ENCODE assay signal across 10 mouse cellular contexts in genomic region chr4:126105131-126105783, GRCm38 (mm10). TPM values are rescaled to one million over a fixed set of nuclear protein-coding genes. Genes with fewer than 3 reads are reported as not detected.
DNase-seq lines count a peak whose midpoint lies in the region; ATAC-seq and TF ChIP-seq lines count a peak whose summit lies in the region.
"Had no signal": no experiment of that assay in that cellular context is flagged by ENCODE, and none has a peak within 500 bp of the region (broad histone marks: within the 10 kb centered on the region; RNA-seq: fewer than 3 reads in every experiment).

No protein-coding gene starts in this region.

- no peak for TF ChIP-seq EP300 in stomach, postnatal 0 days (optimal IDR thresholded peaks at IDR 0.05)

- H3K27me3 ChIP-seq in cerebellum, adult 2 months (ENCODE audit: control insufficient read depth, insufficient read depth, low read length): no peaks in the 10 kb centered on the region
- no peaks in the 10 kb centered on the region for H3K27me3 ChIP-seq in megakaryocyte, embryonic 14.5 days (replicated peaks)
- H3K27me3 ChIP-seq in liver, embryonic 12.5 days (replicated peaks): no peaks in the 10 kb centered on the region
- no peaks in the 10 kb centered on the region for H3K27me3 ChIP-seq in stomach, postnatal 0 days (ENCODE audit: control insufficient read depth, insufficient read depth, low read length)

- peaks cover 38% of the 10 kb centered on the region for H3K4me1 ChIP-seq in cerebellum, adult 2 months (ENCODE audit: control insufficient read depth, insufficient read depth, low read length)
- peaks cover 94% of the 10 kb centered on the region for H3K4me1 ChIP-seq in megakaryocyte, embryonic 14.5 days
- peaks cover 88% of the 10 kb centered on the region for H3K4me1 ChIP-seq in liver, embryonic 12.5 days
- peaks cover 16% of the 10 kb centered on the region for H3K4me1 ChIP-seq in stomach, postnatal 0 days (replicated peaks; ENCODE audit: control insufficient read depth, insufficient read depth)

- peak overlapping the region; percentile 84 for H3K4me3 ChIP-seq in cerebellum, adult 2 months (replicated peaks; ENCODE audit: insufficient read depth, low read depth, low read length)
- peak overlapping the region; percentile 96 for H3K4me3 ChIP-seq in megakaryocyte, embryonic 14.5 days (replicated peaks)
- peak overlapping the region; percentile 96 for H3K4me3 ChIP-seq in liver, embryonic 12.5 days
- peak overlapping the region; percentile 97 for H3K4me3 ChIP-seq in stomach, postnatal 0 days (ENCODE audit: low read depth, low read length)

- H3K36me3 ChIP-seq in megakaryocyte, embryonic 14.5 days (replicated peaks; ENCODE audit: low read length): peaks cover 50% of the 10 kb centered on the region
- H3K36me3 ChIP-seq in liver, embryonic 12.5 days: no peaks in the 10 kb centered on the region
- no peaks in the 10 kb centered on the region for H3K36me3 ChIP-seq in stomach, postnatal 0 days (ENCODE audit: control insufficient read depth, insufficient read depth, low read length)

- TF ChIP-seq POLR2A in cerebellum, adult 2 months (IDR thresholded peaks at IDR 0.05; ENCODE audit: borderline replicate concordance, insufficient read depth, low read length): no peak

- H3K27ac ChIP-seq in cerebellum, adult 2 months (ENCODE audit: insufficient read depth, low read length): peak overlapping the region; percentile 32; the same call in 1 of the 2 replicates
- H3K27ac ChIP-seq in liver, embryonic 12.5 days: no peak overlapping the region; the same call in 1 of the 2 replicates
- no peak overlapping the region for H3K27ac ChIP-seq in stomach, postnatal 0 days (replicated peaks)

- no peak for ATAC-seq in megakaryocyte, adult 5-6 weeks (ENCODE audit: poor library complexity, severe bottlenecking)
- no peak for ATAC-seq in liver, embryonic 12.5 days
- ATAC-seq in stomach, postnatal 0 days (ENCODE audit: low FRiP score, low TSS enrichment): no peak
- ATAC-seq: inflammation-experienced regulatory T-cells, adult 6 months had no signal

- DNase-seq in cerebellum, adult 2 months: peak; percentile 33 to 43
- DNase-seq in cerebellum, adult 9-11 months: no peak
- no peak for DNase-seq in stomach, postnatal 0 days (ENCODE audit: low spot score)
- no peak for DNase-seq in cerebellum, postnatal 25 days
- DNase-seq in layer of hippocampus, adult 8-10 months (ENCODE audit: low spot score in 2 of 2): no peak
- DNase-seq: retina, postnatal 1 day had no signal

- H3K9ac ChIP-seq in liver, embryonic 12.5 days: peak overlapping the region; percentile 93; the same call in 1 of the 2 replicates
- peak overlapping the region; percentile 95; the same call in 1 of the 2 replicates for H3K9ac ChIP-seq in stomach, postnatal 0 days (ENCODE audit: low read length)

- peak overlapping the region; percentile 98 for H3K4me2 ChIP-seq in liver, embryonic 12.5 days
- H3K4me2 ChIP-seq in stomach, postnatal 0 days (replicated peaks; ENCODE audit: low read depth): peak overlapping the region; percentile 90

- TF ChIP-seq CTCF in cerebellum, adult 2 months (IDR thresholded peaks at IDR 0.05; ENCODE audit: borderline replicate concordance, insufficient read depth, low read depth, low read length): no peak
- TF ChIP-seq CTCF in stomach, postnatal 0 days (IDR thresholded peaks at IDR 0.05; ENCODE audit: low read depth): no peak

- WGBS in cerebellum, adult 2 months: 28% methylated on average over 7 of the region's 7 CpGs
- 69% methylated on average over 7 of the region's 7 CpGs for WGBS in liver, embryonic 12.5 days (ENCODE audit: insufficient replicate concordance)
- WGBS in stomach, postnatal 0 days: 67% methylated on average over 7 of the region's 7 CpGs

- H3K9me3 ChIP-seq in megakaryocyte, embryonic 14.5 days: no peaks in the 10 kb centered on the region
- no peaks in the 10 kb centered on the region for H3K9me3 ChIP-seq in liver, embryonic 12.5 days (replicated peaks)
- no peaks in the 10 kb centered on the region for H3K9me3 ChIP-seq in stomach, postnatal 0 days (ENCODE audit: control insufficient read depth, low read length)

RNA-seq across cellular contexts. Expression of gene Stk40, which starts 1.5 kb away (rescaled TPM):
- 23.3 and 24.9 TPM in 2 replicates for polyA plus RNA-seq in cerebellum, adult 2 months (2012; rRNA removed)
- polyA plus RNA-seq in megakaryocyte, embryonic 14.5 days (2012; ENCODE audit: insufficient read depth, low replicate concordance): 99.5 and 105 TPM in 2 replicates
- total RNA-seq in megakaryocyte, adult 5-6 weeks (2015): 20.8 and 21.4 TPM in 2 replicates
- total RNA-seq in megakaryocyte, adult 5-6 weeks (2017): 22.5 and 32.8 TPM in 2 replicates
- polyA plus RNA-seq in liver, embryonic 12.5 days (2016; fragmentation: Nextera tagmentation; extraction: Ambion mirVana): 22.4 and 23.0 TPM in 2 replicates
- polyA plus RNA-seq in stomach, postnatal 0 days (2015; fragmentation: Nextera tagmentation; extraction: Ambion mirVana): 17.3 and 20.2 TPM in 2 replicates
- total RNA-seq in layer of hippocampus, adult 8-10 months (2022): 10 to 100 TPM; 25.4 to 36.5 (median 31.1) TPM

RNA-seq across cellular contexts. Expression of gene Lsm10, which starts 8.8 kb away (rescaled TPM):
- polyA plus RNA-seq in cerebellum, adult 2 months (2012; rRNA removed): 21.4 and 28.8 TPM in 2 replicates
- polyA plus RNA-seq in megakaryocyte, embryonic 14.5 days (2012; ENCODE audit: insufficient read depth, low replicate concordance): 9.2 and 19.0 TPM in 2 replicates
- total RNA-seq in megakaryocyte, adult 5-6 weeks (2015): 47.3 and 54.9 TPM in 2 replicates
- 19.3 and 21.7 TPM in 2 replicates for total RNA-seq in megakaryocyte, adult 5-6 weeks (2017)
- polyA plus RNA-seq in liver, embryonic 12.5 days (2016; fragmentation: Nextera tagmentation; extraction: Ambion mirVana): 34.5 and 36.7 TPM in 2 replicates
- 41.8 and 46.5 TPM in 2 replicates for polyA plus RNA-seq in stomach, postnatal 0 days (2015; fragmentation: Nextera tagmentation; extraction: Ambion mirVana)
- total RNA-seq in layer of hippocampus, adult 8-10 months (2022): 10 to 100 TPM; 14.3 to 17.5 (median 16.1) TPM

RNA-seq across cellular contexts. Expression of gene Eva1b, which starts 42.3 kb away (rescaled TPM):
- polyA plus RNA-seq in cerebellum, adult 2 months (2012; rRNA removed): 9.0 and 9.2 TPM in 2 replicates
- polyA plus RNA-seq in megakaryocyte, embryonic 14.5 days (2012; ENCODE audit: insufficient read depth, low replicate concordance): 18.4 and 56.4 TPM in 2 replicates
- total RNA-seq in megakaryocyte, adult 5-6 weeks (2015): 0.82 and 1.1 TPM in 2 replicates
- total RNA-seq in megakaryocyte, adult 5-6 weeks (2017): 0.24 and 1.3 TPM in 2 replicates
- polyA plus RNA-seq in liver, embryonic 12.5 days (2016; fragmentation: Nextera tagmentation; extraction: Ambion mirVana): 19.3 and 19.5 TPM in 2 replicates
- 39.7 and 39.9 TPM in 2 replicates for polyA plus RNA-seq in stomach, postnatal 0 days (2015; fragmentation: Nextera tagmentation; extraction: Ambion mirVana)
- 1 to 10 TPM; 2.5 to 4.8 (median 3.3) TPM for total RNA-seq in layer of hippocampus, adult 8-10 months (2022)

RNA-seq across cellular contexts. Expression of gene Oscp1, which starts 46.9 kb away (rescaled TPM):
- 12.1 and 12.8 TPM in 2 replicates for polyA plus RNA-seq in cerebellum, adult 2 months (2012; rRNA removed)
- polyA plus RNA-seq in megakaryocyte, embryonic 14.5 days (2012; ENCODE audit: insufficient read depth, low replicate concordance): not detected in 2 replicates
- total RNA-seq in megakaryocyte, adult 5-6 weeks (2015): 0.75 and 0.83 TPM in 2 replicates
- total RNA-seq in megakaryocyte, adult 5-6 weeks (2017): 4.0 and 5.7 TPM in 2 replicates
- polyA plus RNA-seq in liver, embryonic 12.5 days (2016; fragmentation: Nextera tagmentation; extraction: Ambion mirVana): 2.8 and 3.0 TPM in 2 replicates
- 3.6 and 5.1 TPM in 2 replicates for polyA plus RNA-seq in stomach, postnatal 0 days (2015; fragmentation: Nextera tagmentation; extraction: Ambion mirVana)
- 10 to 100 TPM; 45.2 to 63.6 (median 50.8) TPM for total RNA-seq in layer of hippocampus, adult 8-10 months (2022)

RNA-seq across cellular contexts. Expression of gene Sh3d21, which starts 58.0 kb away (rescaled TPM):
- 1.6 and 2.0 TPM in 2 replicates for polyA plus RNA-seq in cerebellum, adult 2 months (2012; rRNA removed)
- polyA plus RNA-seq in megakaryocyte, embryonic 14.5 days (2012; ENCODE audit: insufficient read depth, low replicate concordance): 0.16 and 1.2 TPM in 2 replicates
- total RNA-seq in megakaryocyte, adult 5-6 weeks (2015): not detected in 2 replicates
- 0.12 TPM in 1 of 2 replicates, not detected in the other for total RNA-seq in megakaryocyte, adult 5-6 weeks (2017)
- polyA plus RNA-seq in liver, embryonic 12.5 days (2016; fragmentation: Nextera tagmentation; extraction: Ambion mirVana): 1.3 and 1.6 TPM in 2 replicates
- 8.4 and 12.0 TPM in 2 replicates for polyA plus RNA-seq in stomach, postnatal 0 days (2015; fragmentation: Nextera tagmentation; extraction: Ambion mirVana)
- 1 to 10 TPM in 3 of 4 experiments, under 1 TPM in 1; 0.68 to 1.3 (median 1.1) TPM for total RNA-seq in layer of hippocampus, adult 8-10 months (2022)

Comparison
In these comparisons a context has a peak if more than half of its experiments do, and no peak if none do; other contexts are left out.
1. DNase-seq: peak in cerebellum, adult 2 months (2 of 2); none in cerebellum, adult 9-11 months (single experiment), stomach, postnatal 0 days (single experiment), cerebellum, postnatal 25 days (0 of 2) and layer of hippocampus, adult 8-10 months (0 of 2).
2. Peak in every context shown above with its lines, with median percentiles within 50 percentile points of each other: H3K4me3 ChIP-seq.